Mouse (Mus musculus) CH12.LX (cell line): ENCODE results near the gene Cidec. TPM values are rescaled to one million over a fixed set of nuclear protein-coding genes. Genes with fewer than 3 reads are reported as not detected.

Source experiments
- DNase-seq: peaks from one replicate; pipeline ENCODE4 v3.0.0-alpha.2; 2013; ENCODE audit errors: extremely low read depth
- H3K27ac ChIP-seq: 2 replicates; pipeline ENCODE4 v1.5.1; 2012; ENCODE audit warnings: low read depth, mild to moderate bottlenecking, control low read depth, moderate library complexity; ENCODE audit not compliant: insufficient read depth
- H3K27me3 ChIP-seq: replicated peaks from 2 replicates; pipeline ENCODE3; 2012; ENCODE audit warnings: inconsistent platforms
- H3K36me3 ChIP-seq, 2 experiments: replicated peaks in 1 of 2; 2 replicates each; pipeline versions ENCODE3 to v1.6.1; 2012; ENCODE audit warnings: inconsistent platforms in 1 of 2, low read length in 1 of 2, mild to moderate bottlenecking in 1 of 2, mixed read lengths in 1 of 2, moderate library complexity in 1 of 2; ENCODE audit not compliant: control insufficient read depth in 1 of 2, insufficient read depth in 1 of 2
- H3K4me1 ChIP-seq, 2 experiments: 2 replicates each; pipeline ENCODE4 v1.6.1; 2012; ENCODE audit warnings: inconsistent platforms in 1 of 2, moderate library complexity in 1 of 2; ENCODE audit not compliant: insufficient read depth in 2 of 2, control insufficient read depth in 1 of 2
- H3K4me2 ChIP-seq: 2 replicates; pipeline ENCODE4 v1.6.1; 2012; ENCODE audit warnings: low read depth, mild to moderate bottlenecking, control low read depth; ENCODE audit not compliant: poor library complexity, insufficient read depth, severe bottlenecking
- H3K4me3 ChIP-seq, 3 experiments: fragments of 150-350 bp in 1 of 3; sonication (generic) in 1 of 3; replicated peaks in 1 of 3; 2 replicates each; pipeline versions ENCODE3 to v1.5.1; 2011 to 2012; ENCODE audit warnings: low read depth in 2 of 3, low read length in 2 of 3, mild to moderate bottlenecking in 2 of 3, moderate library complexity in 2 of 3, control low read depth in 1 of 3, improper control_type of control experiment in 1 of 3, inconsistent platforms in 1 of 3, mixed read lengths in 1 of 3; ENCODE audit not compliant: poor library complexity in 1 of 3
- H3K79me2 ChIP-seq: replicated peaks from 2 replicates; pipeline ENCODE4 v1.6.1; 2012; ENCODE audit warnings: mild to moderate bottlenecking, moderate library complexity; ENCODE audit not compliant: control insufficient read depth, poor library complexity, insufficient read depth, severe bottlenecking; ENCODE audit errors: extremely low read depth
- H3K9ac ChIP-seq: 2 replicates; pipeline ENCODE4 v1.6.1; 2012; ENCODE audit warnings: low read depth, mild to moderate bottlenecking, control low read depth, moderate library complexity; ENCODE audit not compliant: insufficient read depth
- H3K9me3 ChIP-seq: replicated peaks from 2 replicates; pipeline ENCODE3; 2012; ENCODE audit warnings: low read length, inconsistent platforms, mixed read lengths
- BHLHE40 ChIP-seq: IDR thresholded peaks from 2 replicates; pipeline ENCODE4 v1.6.1; 2011; ENCODE audit warnings: mild to moderate bottlenecking, low read depth, low read length, improper control_type of control experiment
- CHD1 ChIP-seq: IDR thresholded peaks from 2 replicates; pipeline ENCODE4 v1.6.1; 2012; ENCODE audit warnings: low read depth, low read length, improper control_type of control experiment, inconsistent platforms
- CHD2 ChIP-seq: IDR thresholded peaks from 2 replicates; pipeline ENCODE4 v1.6.1; 2011; ENCODE audit warnings: low read length, improper control_type of control experiment
- CTCF ChIP-seq, 2 experiments: IDR thresholded peaks in 1 of 2; conservative IDR thresholded peaks in 1 of 2; 2 replicates each; pipeline ENCODE4 v1.5.1; 2011 to 2012; ENCODE audit warnings: low read depth in 2 of 2, low read length in 2 of 2, improper control_type of control experiment in 1 of 2, inconsistent platforms in 1 of 2, mild to moderate bottlenecking in 1 of 2, moderate library complexity in 1 of 2
- E2F4 ChIP-seq: IDR thresholded peaks from 2 replicates; pipeline ENCODE4 v1.6.1; 2011; ENCODE audit warnings: low read depth, low read length, improper control_type of control experiment; ENCODE audit not compliant: insufficient replicate concordance
- GABPA ChIP-seq: IDR thresholded peaks from 2 replicates; pipeline ENCODE4 v1.6.1; 2012; ENCODE audit warnings: low read depth, low read length, improper control_type of control experiment, inconsistent platforms; ENCODE audit not compliant: insufficient replicate concordance
- HCFC1 ChIP-seq: IDR thresholded peaks from 2 replicates; pipeline ENCODE4 v1.6.1; 2012; ENCODE audit warnings: low read depth, mild to moderate bottlenecking, inconsistent platforms, low read length, improper control_type of control experiment
- MAZ ChIP-seq: IDR thresholded peaks from 2 replicates; pipeline ENCODE4 v1.6.1; 2012; ENCODE audit warnings: low read depth, mild to moderate bottlenecking, inconsistent platforms, low read length, improper control_type of control experiment, moderate library complexity
- MEF2A ChIP-seq: IDR thresholded peaks from 2 replicates; pipeline ENCODE4 v1.6.1; 2014; ENCODE audit warnings: low read depth, mild to moderate bottlenecking, inconsistent platforms, low read length, improper control_type of control experiment, borderline replicate concordance
- MXI1 ChIP-seq: IDR thresholded peaks from 2 replicates; pipeline ENCODE4 v1.6.1; 2011; ENCODE audit warnings: mild to moderate bottlenecking, low read depth, low read length, improper control_type of control experiment
- MYC ChIP-seq: IDR thresholded peaks from 2 replicates; pipeline ENCODE4 v1.6.1; 2011; ENCODE audit warnings: low read depth, mild to moderate bottlenecking, improper control_type of control experiment, low read length
- PAX5 ChIP-seq: IDR thresholded peaks from 2 replicates; pipeline ENCODE4 v1.6.1; 2012; ENCODE audit warnings: low read length, inconsistent platforms, mixed read lengths
- POLR2A ChIP-seq: IDR thresholded peaks from 2 replicates; pipeline ENCODE4 v1.6.1; 2011; ENCODE audit warnings: low read depth, mild to moderate bottlenecking, improper control_type of control experiment, low read length
- POLR2AphosphoS2 ChIP-seq: IDR thresholded peaks from 2 replicates; pipeline ENCODE4 v1.6.1; 2011; ENCODE audit warnings: low read depth, low read length, improper control_type of control experiment
- SMC3 ChIP-seq: IDR thresholded peaks from 2 replicates; pipeline ENCODE4 v1.6.1; 2011; ENCODE audit warnings: low read depth, low read length, improper control_type of control experiment
- USF1 ChIP-seq: IDR thresholded peaks from 2 replicates; pipeline ENCODE4 v1.6.1; 2014; ENCODE audit warnings: low read depth, mild to moderate bottlenecking, inconsistent platforms, low read length, improper control_type of control experiment
- USF2 ChIP-seq: conservative IDR thresholded peaks from 2 replicates; pipeline ENCODE4 v1.6.1; 2011; ENCODE audit warnings: low read depth, low read length, improper control_type of control experiment
- ZC3H11A ChIP-seq: IDR thresholded peaks from 2 replicates; pipeline ENCODE4 v1.6.1; 2012; ENCODE audit warnings: low read depth, mild to moderate bottlenecking, inconsistent platforms, low read length, improper control_type of control experiment
- ZKSCAN1 ChIP-seq: IDR thresholded peaks from 2 replicates; pipeline ENCODE4 v1.6.1; 2012; ENCODE audit warnings: low read depth, inconsistent platforms, low read length, improper control_type of control experiment, borderline replicate concordance
- dilution Hi-C: fragments of 300-500 bp; cut with MboI; formaldehyde crosslinking; loops from 2 replicates; pipeline ENCODE4 v1.14.3; 2020; ENCODE audit warnings: low sequenced_read_pairs; ENCODE audit not compliant: extremely low pct_unique_long_range_greater_than_20kb, extremely low pct_ligation_motif_present
- in situ Hi-C: fragments of 300-500 bp; cut with MboI; formaldehyde crosslinking; loops from 3 replicates; pipeline ENCODE4 v1.14.3; 2019; ENCODE audit warnings: low sequenced_read_pairs, low pct_ligation_motif_present, low pct_unique_long_range_greater_than_20kb, mixed read lengths
- polyA plus RNA-seq: library from polyadenylated mRNA; unstranded; fragments of >175 nt; gene quantifications from 2 replicates; pipeline ENCODE4 v1.2.1, GENCODE M21; 2012; ENCODE audit warnings: low read depth; ENCODE audit not compliant: insufficient read length
- total RNA-seq, 2 experiments: library from RNA; depleted of rRNA; stranded (reverse); fragments of 300-350 nt in 1 of 2; fragments of >200 nt in 1 of 2; gene quantifications; 2 replicates each; pipeline ENCODE4 v1.2.3; 2012 to 2014

Cidec gene
- total and polyA plus RNA-seq, 3 experiments, result not detected

GRCm38 (mm10) chr6:113458635-113459034 is 23.1 kb upstream of the Cidec start:
- Histone ChIP-seq H3K79me2 (no peaks in the 10 kb centered on the region), H3K9me3 (no peaks in the 10 kb centered on the region), H3K4me3 (no peak overlapping the region), H3K27ac (no peak overlapping the region), H3K9ac (no peak overlapping the region), H3K27me3 (peaks cover 30% of the 10 kb centered on the region), H3K4me2 (no peak overlapping the region), H3K4me1 (peaks cover 0 to 10% of the 10 kb centered on the region in 2 experiments; a peak in 2 of 4 replicates), H3K36me3 (no peaks in the 10 kb centered on the region)
- TF ChIP-seq CHD2 (no peak), MAZ (no peak), MXI1 (no peak), USF1 (no peak), PAX5 (no peak), E2F4 (no peak), GABPA (no peak), MEF2A (no peak), POLR2A (no peak), ZKSCAN1 (no peak), BHLHE40 (no peak), MYC (no peak), USF2 (no peak), ZC3H11A (no peak), CTCF (conservative IDR thresholded peaks at IDR 0.05 in 1 of 2, IDR thresholded peaks at IDR 0.05 in 1 of 2; ENCODE audit: low read depth in 2 of 2, low read length in 2 of 2) (no peak)
- dilution Hi-C loops, result no loop called here
- no peak for DNase-seq
- in situ Hi-C loops, result no loop called here

GRCm38 (mm10) chr6:113457952-113458534 is 22.5 kb upstream of the Cidec start, which contains the start of gene Il17re:
TSS of gene Il17re (plus strand) at chr6:113458484.
- H3K4me2 ChIP-seq, result no peak within 1 kb of the TSS
- no peaks in the 10 kb centered on the region for H3K36me3 ChIP-seq
- H3K4me3 ChIP-seq, result no peak within 1 kb of the TSS
- DNase-seq, result no peak
- no peak within 1 kb of the TSS for H3K27ac ChIP-seq
- peaks cover 25% of the 10 kb centered on the region for H3K27me3 ChIP-seq
- in situ Hi-C loops, result no loop called here
- H3K4me1 ChIP-seq, result peaks cover 0 to 10% of the 10 kb centered on the region in 2 experiments; a peak in 2 of 4 replicates
- dilution Hi-C loops, result no loop called here
- no peaks in the 10 kb centered on the region for H3K79me2 ChIP-seq
- H3K9me3 ChIP-seq, result no peaks in the 10 kb centered on the region
- no peak within 1 kb of the TSS for H3K9ac ChIP-seq
- TF ChIP-seq HCFC1 (no peak), MEF2A (no peak), CHD1 (no peak), SMC3 (no peak), POLR2AphosphoS2 (no peak)
